Mouse (Mus musculus): ENCODE measurements around the gene Olfr418. TPM values are rescaled to one million over a fixed set of nuclear protein-coding genes. Genes with fewer than 3 reads are reported as not detected.
"Not testable (repeated sequence)": the region's sequence is repeated elsewhere in the genome, so short reads cannot be mapped to it uniquely, and the experiment has no call there.

Gene Olfr418
- not detected for total RNA-seq (2021)
- long read RNA-seq, experiment 1: 0 reads
- long read RNA-seq, experiment 2: 0 reads

DNA sequence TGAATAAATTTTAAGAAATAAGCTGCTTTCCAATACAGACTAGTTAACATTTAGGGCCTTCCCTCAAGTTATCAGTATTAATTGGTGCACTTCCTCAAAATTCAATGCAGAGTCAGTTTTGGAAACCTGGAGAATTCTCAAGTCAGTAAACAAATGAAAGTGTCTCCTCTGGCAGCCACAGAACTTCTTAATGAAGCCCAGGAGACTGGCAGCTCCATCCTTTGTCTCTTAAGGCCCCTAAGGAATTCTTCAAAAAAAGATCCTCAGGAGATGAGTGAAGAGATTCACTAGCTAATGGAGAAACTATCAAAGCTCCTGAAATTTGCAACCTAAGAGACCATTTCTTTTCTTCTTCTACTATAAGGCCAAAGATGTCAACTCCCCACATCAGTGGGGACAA, at the start of gene Olfr418:
Gene Olfr418, plus strand, starts transcription at position 301 of the 400 bp plus-strand sequence.
- DNase-seq (ENCODE audit: low spot score in 2 of 2): no peak

DNA sequence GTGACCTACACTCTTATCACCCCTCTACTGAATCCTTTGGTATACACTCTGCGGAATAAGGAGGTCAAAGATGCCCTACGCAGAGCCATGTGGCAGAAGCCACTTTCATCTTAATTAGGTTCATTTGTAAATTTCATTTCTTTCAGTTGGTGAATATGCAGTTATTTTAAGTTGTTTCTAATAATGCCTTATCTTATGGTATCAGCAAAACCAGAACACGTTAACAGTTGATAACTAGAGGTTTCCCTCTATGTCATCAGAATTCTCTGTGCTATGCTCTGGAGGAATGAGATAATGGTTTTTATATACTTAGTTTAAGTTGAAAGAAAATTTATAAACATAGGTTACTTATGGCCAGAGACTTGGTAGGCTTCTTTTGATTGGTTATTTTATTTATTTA, 49.3 kb upstream of the Olfr418 start:
- DNase-seq (ENCODE audit: low spot score in 2 of 2): no peak

DNA sequence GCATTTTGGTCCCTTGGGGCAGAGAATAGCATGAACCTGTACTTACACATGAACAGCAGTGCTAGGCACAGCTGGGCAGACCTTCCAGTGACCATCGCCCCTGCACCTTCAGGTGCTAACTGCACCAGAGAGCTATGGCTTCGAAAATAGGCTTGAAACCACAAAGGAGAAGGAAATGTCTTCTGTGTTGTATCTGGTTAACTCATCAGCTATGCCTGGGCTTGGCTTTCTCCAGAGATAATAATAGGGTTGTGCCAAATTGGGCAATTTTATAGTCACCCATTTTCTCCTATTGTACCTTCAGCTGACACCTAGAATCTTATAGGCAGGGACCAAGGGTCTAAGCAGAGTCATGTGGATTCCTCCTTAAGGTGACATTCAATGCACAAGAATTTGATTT, 38.7 kb upstream of the Olfr418 start, which contains the start of gene Fcer1a:
Gene Fcer1a, minus strand, starts transcription at position 134 of the 400 bp plus-strand sequence.
- DNase-seq (ENCODE audit: low spot score in 2 of 2): no peak

GRCm38 (mm10) chr1:173237004-173237403, 28.8 kb upstream of the Olfr418 start:
- DNase-seq (ENCODE audit: low spot score in 2 of 2): not testable (repeated sequence)

- no peak for DNase-seq (ENCODE audit: low spot score in 2 of 2)
These were observed 15.9 kb upstream of the Olfr418 start for GRCm38 (mm10) chr1:173249888-173250287.

- DNase-seq (ENCODE audit: low spot score in 2 of 2): no peak
These were observed 11.9 kb downstream of the Olfr418 start, which contains the start of gene Mptx2 for GRCm38 (mm10) chr1:173277677-173278076. Mptx2 (minus strand) TSS chr1:173277777.

DNA sequence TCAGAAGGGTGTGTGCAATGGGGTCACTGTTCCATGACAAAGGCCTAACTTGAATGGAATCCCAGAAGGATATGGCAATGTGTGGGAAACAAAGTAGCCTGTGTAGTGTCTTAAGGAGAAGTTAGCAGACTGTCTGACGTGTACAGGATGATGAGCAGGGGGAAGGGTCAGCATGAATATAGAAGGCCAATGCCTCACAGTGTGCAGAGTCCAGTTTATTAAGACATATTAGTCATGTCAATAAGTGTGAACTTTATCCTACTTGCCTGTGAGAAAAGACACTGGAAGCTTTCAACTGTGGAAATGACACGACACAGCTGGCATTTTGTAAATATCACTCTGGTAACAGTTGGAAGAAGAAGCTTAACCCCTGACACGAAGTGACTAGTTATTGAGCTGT, 37.0 kb downstream of the Olfr418 start:
- DNase-seq (ENCODE audit: low spot score in 2 of 2): not testable (repeated sequence)

DNA sequence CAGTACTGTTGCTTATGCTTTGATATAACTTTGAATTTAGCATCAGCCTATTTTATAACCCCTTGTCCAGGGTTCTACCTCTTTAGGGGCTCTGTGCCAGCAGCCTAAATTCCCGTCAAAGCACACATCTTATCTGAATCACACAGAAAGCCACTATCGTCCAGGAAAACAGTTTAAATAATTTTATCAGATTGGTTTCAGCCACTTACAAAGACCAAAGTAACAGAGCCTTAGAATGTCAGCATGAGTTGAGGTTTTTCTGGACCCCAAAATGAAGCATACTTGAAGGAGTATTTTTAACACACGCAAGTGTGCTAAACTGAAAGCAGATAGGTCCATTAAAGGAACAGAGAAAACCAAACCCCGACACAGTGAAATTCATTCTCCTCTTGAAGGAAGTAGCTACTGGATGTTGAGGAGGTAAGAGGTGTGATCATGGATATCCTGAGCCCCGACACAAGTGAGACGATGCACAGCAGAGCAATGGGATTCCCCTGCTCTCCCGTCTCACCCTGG, 47.8 kb downstream of the Olfr418 start:
- DNase-seq (ENCODE audit: low spot score in 2 of 2): not testable (repeated sequence)

DNA sequence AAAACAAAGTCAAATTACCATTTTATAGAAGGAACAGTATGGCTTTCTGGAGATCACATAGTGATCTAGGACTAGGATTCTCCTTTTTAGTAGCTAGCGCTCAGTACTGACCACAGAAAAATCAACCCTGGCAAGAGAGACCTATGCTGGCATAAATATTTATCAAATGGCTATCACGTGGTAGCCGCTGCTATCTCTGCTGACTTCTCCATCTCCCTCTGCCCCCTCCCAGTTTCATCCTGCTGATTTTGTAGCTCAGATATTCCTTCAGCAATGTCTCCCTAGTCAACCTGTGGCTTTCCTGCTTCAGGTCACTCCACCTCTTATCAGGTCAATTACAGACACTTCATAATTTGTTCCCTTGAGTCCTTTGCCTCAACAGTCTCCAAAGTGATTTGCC, 49.9 kb downstream of the Olfr418 start:
- DNase-seq (ENCODE audit: low spot score in 2 of 2): no peak

- no peak for DNase-seq (ENCODE audit: low spot score in 2 of 2)
These were observed 52.2 kb downstream of the Olfr418 start for GRCm38 (mm10) chr1:173317925-173318477.

DNA sequence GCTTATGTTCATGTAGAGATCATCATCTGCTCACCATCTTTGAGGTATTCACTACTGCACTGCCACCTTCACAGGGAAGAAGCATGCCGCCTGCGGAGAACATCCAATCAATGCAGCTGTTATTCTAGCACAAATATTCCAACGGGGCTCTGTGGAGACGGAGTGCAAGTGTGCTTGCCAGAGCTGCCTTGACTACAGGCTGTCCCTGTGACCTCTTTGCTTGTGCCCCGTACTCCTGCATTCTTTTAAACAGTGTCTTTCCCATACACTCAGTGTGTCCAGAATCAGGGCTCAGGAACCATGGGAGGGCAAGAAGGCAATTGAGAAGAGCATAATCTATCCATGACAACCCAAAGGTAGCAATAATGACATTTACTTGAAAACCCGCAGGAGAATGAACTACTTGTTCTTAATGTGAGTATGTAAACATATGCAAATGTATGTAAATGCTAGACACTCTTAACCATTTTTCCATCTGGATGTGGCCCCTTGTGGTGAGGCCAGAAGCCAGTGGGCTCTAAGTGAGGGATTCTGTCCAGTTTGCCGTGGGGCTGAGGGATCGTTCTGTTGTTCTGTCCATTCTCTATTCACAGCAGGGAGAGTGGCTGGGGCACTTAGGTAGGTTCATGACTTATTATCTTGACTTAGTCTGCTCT, 55.9 kb downstream of the Olfr418 start:
- no peak for DNase-seq (ENCODE audit: low spot score in 2 of 2)

DNA sequence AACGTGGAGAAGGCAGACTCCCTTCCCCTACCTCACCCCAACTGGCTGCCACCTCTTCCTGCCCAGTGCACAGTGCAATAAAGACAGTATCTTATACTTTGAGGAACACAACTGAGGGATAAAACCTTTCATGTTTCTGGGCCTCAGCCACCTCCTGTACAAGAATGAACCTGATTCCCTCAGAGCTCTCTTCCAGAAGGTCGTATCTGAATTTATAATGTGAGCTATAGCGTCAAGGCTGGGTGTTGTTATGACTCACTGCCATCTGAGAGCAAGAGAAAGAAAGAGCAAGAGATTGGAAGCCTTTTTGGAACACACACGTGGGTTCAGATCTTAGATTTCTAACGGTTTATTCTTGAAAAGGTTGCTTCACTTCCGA, 56.4 kb downstream of the Olfr418 start:
- no peak for DNase-seq (ENCODE audit: low spot score in 2 of 2)

Other genes starting within 250 kb of the Olfr418 start
- gene Olfr1408, start 128.6 kb upstream of the Olfr418 start, total RNA-seq (2021): not detected
- gene Olfr1406, start 75.4 kb upstream of the Olfr418 start, total RNA-seq (2021): not detected
- gene Olfr218, start 68.2 kb upstream of the Olfr418 start, total RNA-seq (2021): not detected
- not detected for gene Olfr1404, start 53.6 kb upstream of the Olfr418 start, total RNA-seq (2021)
- under 1 TPM in 1 of 2 experiments, not detected in 1; 0.54 TPM for gene Fcer1a, start 38.8 kb upstream of the Olfr418 start, total RNA-seq (2021)
- not detected for gene Mptx2, start 11.8 kb downstream of the Olfr418 start, total RNA-seq (2021)
- gene Ackr1, start 67.7 kb downstream of the Olfr418 start, total RNA-seq (2021): 10 to 100 TPM; 10.8 to 15.1 TPM
- gene Aim2, start 84.9 kb downstream of the Olfr418 start, total RNA-seq (2021): 1 to 10 TPM in 1 of 2 experiments, under 1 TPM in 1; 0.71 to 2.9 TPM
- 10 to 100 TPM; 28.7 to 33.7 TPM for gene Cadm3, start 101.7 kb downstream of the Olfr418 start, total RNA-seq (2021)
- not detected for gene Ifi206, start 225.0 kb downstream of the Olfr418 start, total RNA-seq (2021)